Mouse (Mus musculus): Measurements from ENCODE around the gene Rasgef1b.
"Not testable (repeated sequence)": the region's sequence is repeated elsewhere in the genome, so short reads cannot be mapped to it uniquely, and the experiment has no call there.

The Rasgef1b gene

GRCm38 (mm10) chr5:99218385-99218784 lies 510.5 kb downstream of the Rasgef1b start:
- DNase-seq (ENCODE audit: low spot score in 2 of 2), result no peak

- not testable (repeated sequence) for DNase-seq (ENCODE audit: low spot score in 2 of 2)
Measured at GRCm38 (mm10) chr5:99216588-99217152, 512.2 kb downstream of the Rasgef1b start.

- no peak for DNase-seq (ENCODE audit: low spot score in 2 of 2)
Measured at GRCm38 (mm10) chr5:99215207-99216157, 513.4 kb downstream of the Rasgef1b start.

DNA sequence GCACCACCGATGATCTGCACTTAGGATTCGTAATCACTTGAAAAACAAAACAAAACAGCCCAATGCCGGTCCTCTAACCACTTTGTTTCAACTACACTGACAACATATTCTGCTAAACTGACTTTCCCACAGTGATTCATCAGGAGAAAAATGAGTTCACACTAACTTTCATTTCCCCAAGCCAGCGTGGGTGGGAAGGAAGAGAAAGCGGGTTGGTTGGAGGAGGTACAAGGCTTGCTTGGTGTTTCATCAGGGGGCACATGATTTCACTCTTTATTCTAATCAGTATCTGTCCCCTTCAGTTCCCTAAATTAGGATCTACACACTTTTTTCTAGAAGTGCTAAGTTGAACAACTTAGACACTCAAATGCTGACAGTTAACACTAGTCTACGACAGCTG lies 514.5 kb downstream of the Rasgef1b start:
- no peak for DNase-seq (ENCODE audit: low spot score in 2 of 2)

GRCm38 (mm10) chr5:99213211-99213610 lies 515.7 kb downstream of the Rasgef1b start:
- DNase-seq (ENCODE audit: low spot score in 2 of 2), result no peak

GRCm38 (mm10) chr5:99203475-99203874 lies 525.4 kb downstream of the Rasgef1b start:
- DNase-seq (ENCODE audit: low spot score in 2 of 2), result no peak

GRCm38 (mm10) chr5:99202074-99202837 lies 526.6 kb downstream of the Rasgef1b start:
- DNase-seq (ENCODE audit: low spot score in 2 of 2), result peak in 1 of 2 experiments; percentile 5

- DNase-seq (ENCODE audit: low spot score in 2 of 2), result no peak
Measured at GRCm38 (mm10) chr5:99195436-99195835, 533.4 kb downstream of the Rasgef1b start.

- no peak for DNase-seq (ENCODE audit: low spot score in 2 of 2)
Measured at GRCm38 (mm10) chr5:99190941-99191800, 537.7 kb downstream of the Rasgef1b start.

DNA sequence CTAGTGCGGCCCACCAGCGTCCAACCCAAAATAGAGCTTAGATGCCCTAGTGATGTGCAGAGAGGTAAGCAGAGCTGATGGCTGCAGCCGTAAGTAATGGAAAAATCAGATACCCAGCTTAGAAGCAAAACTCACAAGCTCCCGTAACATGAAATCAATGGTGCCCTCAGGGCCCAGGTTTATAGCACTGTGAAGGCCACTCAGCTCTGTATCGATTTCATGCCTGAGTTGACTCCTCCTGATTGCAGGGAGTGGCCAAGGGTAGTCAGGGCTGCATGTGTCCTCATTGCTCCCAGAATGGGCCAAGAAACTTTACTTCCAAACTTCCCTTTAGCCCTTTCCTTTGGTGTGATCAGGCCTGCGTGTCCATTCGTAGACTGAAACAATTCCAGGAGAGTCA lies 545.2 kb downstream of the Rasgef1b start:
- no peak for DNase-seq (ENCODE audit: low spot score in 2 of 2)

GRCm38 (mm10) chr5:99174608-99175385 lies 554.1 kb downstream of the Rasgef1b start:
- DNase-seq (ENCODE audit: low spot score in 2 of 2), result no peak

DNA sequence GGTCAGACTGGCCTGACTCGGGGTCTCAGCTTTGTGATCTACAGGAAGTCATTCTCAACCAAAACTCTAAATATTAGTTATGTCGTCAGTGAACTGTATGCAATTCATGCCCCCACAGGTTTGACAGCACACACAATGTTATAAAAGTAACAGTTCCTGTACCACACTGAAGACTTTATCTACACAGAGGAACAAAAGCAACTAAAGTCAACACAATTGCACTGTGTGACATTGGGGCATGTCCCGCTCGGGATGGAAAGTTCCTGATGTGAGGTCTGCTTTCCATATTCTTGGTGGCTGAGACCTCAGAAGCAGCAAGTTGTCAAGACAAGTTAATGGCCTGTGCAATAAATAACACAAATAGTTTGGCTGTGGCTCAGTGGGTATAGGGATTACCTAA lies 559.0 kb downstream of the Rasgef1b start:
- no peak for DNase-seq (ENCODE audit: low spot score in 2 of 2)

GRCm38 (mm10) chr5:99167767-99168166 lies 561.1 kb downstream of the Rasgef1b start:
- DNase-seq (ENCODE audit: low spot score in 2 of 2), result no peak
